Mouse (Mus musculus): ENCODE data around the gene Asb15. TPM values are rescaled to one million over a fixed set of nuclear protein-coding genes. Genes with fewer than 3 reads are reported as not detected.

Gene Asb15
- polyA plus RNA-seq, 1 experiment from 2014 or later: not detected

DNA sequence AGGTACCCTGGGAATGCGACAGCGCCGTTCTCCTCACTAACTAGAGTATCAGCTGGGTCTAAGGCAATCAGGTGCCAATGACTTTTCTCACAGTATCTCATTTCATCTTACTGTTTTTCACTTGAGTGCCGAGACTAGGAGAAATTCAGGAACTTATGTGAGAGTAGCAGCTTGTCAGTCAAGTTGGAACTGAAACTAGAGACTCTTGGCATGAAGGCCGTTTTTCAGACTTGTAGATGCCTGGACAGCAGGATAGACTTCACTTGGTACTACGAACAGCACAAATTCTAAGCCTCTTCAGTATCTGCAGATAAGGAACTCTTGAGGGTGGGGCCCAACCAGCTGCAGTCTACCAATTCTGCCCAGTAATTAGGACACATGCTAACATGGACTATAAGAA is 72.2 kb downstream of the Asb15 start:
- Histone ChIP-seq H3K9me3 (ENCODE audit: control insufficient read depth, low read length) (no peaks in the 10 kb centered on the region), H3K9ac (ENCODE audit: low read length) (no peak overlapping the region)
- 90% methylated on average over 6 of the region's 6 CpGs for WGBS

DNA sequence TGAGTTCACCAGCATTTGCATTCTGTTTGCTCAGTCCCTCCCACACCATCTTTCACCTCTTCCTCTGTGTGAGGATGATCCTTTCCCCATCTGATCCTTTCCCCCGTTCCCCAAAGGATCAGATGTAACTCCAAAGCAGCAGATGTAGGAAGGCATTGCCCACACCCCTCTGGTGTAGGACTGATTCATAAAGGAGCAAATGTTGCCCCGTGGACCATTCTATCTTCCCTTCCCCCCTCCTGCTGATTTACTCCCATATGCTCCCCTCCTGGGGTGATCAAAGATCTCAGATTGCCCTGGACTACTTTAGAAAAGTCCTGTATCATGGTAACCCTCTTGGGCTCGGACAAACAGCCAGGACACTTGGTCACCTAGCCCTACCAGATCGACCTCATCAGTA is 72.8 kb downstream of the Asb15 start:
- 75% methylated on average over 4 of the region's 4 CpGs for WGBS
- no peaks in the 10 kb centered on the region for H3K9me3 ChIP-seq (ENCODE audit: control insufficient read depth, low read length)
- H3K4me1 ChIP-seq (ENCODE audit: control insufficient read depth, insufficient read depth, low read length): no peaks in the 10 kb centered on the region
- no peaks in the 10 kb centered on the region for H3K27me3 ChIP-seq (ENCODE audit: control insufficient read depth, insufficient read depth, low read length)
- no peak overlapping the region for H3K27ac ChIP-seq (ENCODE audit: low read depth, low read length)
- ATAC-seq (ENCODE audit: low FRiP score): no peak
- no peak overlapping the region for H3K9ac ChIP-seq (ENCODE audit: low read length)
- no peaks in the 10 kb centered on the region for H3K36me3 ChIP-seq (ENCODE audit: control insufficient read depth, insufficient read depth, low read length)
- H3K4me2 ChIP-seq: no peak overlapping the region
- DNase-seq (ENCODE audit: low spot score, missing footprints): peak; percentile 67
- H3K4me3 ChIP-seq (ENCODE audit: low read depth, low read length): no peak overlapping the region

More for the DNA sequence above, 72.2 kb downstream of the Asb15 start:
- Histone ChIP-seq H3K27me3 (ENCODE audit: control insufficient read depth, insufficient read depth, low read length) (no peaks in the 10 kb centered on the region), H3K36me3 (ENCODE audit: control insufficient read depth, insufficient read depth, low read length) (no peaks in the 10 kb centered on the region), H3K4me1 (ENCODE audit: control insufficient read depth, insufficient read depth, low read length) (no peaks in the 10 kb centered on the region), H3K4me2 (no peak overlapping the region), H3K27ac (ENCODE audit: low read depth, low read length) (no peak overlapping the region), H3K4me3 (ENCODE audit: low read depth, low read length) (no peak overlapping the region)
- ATAC-seq (ENCODE audit: low FRiP score): no peak
- DNase-seq (ENCODE audit: low spot score, missing footprints): no peak

DNA sequence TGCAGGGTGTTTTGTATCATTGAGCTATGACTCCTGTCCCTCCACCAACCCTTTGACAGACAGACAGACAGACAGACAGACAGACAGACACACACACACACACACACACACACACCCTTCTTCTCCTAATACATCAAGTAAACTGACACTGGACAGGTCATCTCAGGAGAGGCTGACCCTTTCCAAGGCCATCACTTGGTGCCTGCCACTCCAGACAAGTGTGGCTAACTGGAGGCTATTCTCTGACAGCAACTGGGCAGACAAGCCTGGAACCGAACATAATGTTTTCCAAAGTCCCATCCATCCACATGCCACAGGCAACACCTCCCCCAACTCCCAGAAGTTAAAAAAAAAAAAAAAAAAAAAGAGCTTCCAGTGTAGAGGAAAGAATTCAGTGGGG is 73.7 kb downstream of the Asb15 start:
- H3K4me2 ChIP-seq: no peak overlapping the region

DNA sequence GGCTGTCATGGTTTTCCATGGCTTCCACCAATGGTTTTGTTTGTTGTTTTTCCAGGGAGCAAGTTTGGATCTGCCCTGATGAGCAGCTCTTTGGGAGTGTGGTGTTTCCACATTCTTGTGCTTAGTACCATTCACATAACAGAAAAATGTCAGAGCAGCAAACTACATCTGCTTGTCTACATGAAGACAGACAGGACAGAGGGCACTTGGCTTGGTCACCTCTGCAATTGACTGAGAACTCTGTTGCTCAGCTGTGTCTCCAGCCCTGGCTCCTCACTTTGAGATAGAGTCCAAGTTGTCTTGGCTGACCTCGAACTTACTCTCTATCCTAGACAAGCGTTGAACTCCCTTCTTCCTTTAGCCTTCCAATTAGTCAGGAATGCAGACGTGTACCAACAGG is 74.4 kb downstream of the Asb15 start:
- WGBS: 81% methylated on average over 3 of the region's 3 CpGs
- no peaks in the 10 kb centered on the region for H3K27me3 ChIP-seq (ENCODE audit: control insufficient read depth, insufficient read depth, low read length)
- H3K9me3 ChIP-seq (ENCODE audit: control insufficient read depth, low read length): no peaks in the 10 kb centered on the region
- no peak overlapping the region for H3K4me2 ChIP-seq
- no peaks in the 10 kb centered on the region for H3K36me3 ChIP-seq (ENCODE audit: control insufficient read depth, insufficient read depth, low read length)
- no peak overlapping the region for H3K9ac ChIP-seq (ENCODE audit: low read length)
- no peak for DNase-seq (ENCODE audit: low spot score, missing footprints)
- H3K27ac ChIP-seq (ENCODE audit: low read depth, low read length): no peak overlapping the region
- H3K4me3 ChIP-seq (ENCODE audit: low read depth, low read length): no peak overlapping the region
- no peaks in the 10 kb centered on the region for H3K4me1 ChIP-seq (ENCODE audit: control insufficient read depth, insufficient read depth, low read length)
- no peak for ATAC-seq (ENCODE audit: low FRiP score)

More for the DNA sequence above, 73.7 kb downstream of the Asb15 start:
- Histone ChIP-seq H3K4me1 (ENCODE audit: control insufficient read depth, insufficient read depth, low read length) (no peaks in the 10 kb centered on the region), H3K27me3 (ENCODE audit: control insufficient read depth, insufficient read depth, low read length) (no peaks in the 10 kb centered on the region), H3K9ac (ENCODE audit: low read length) (no peak overlapping the region), H3K27ac (ENCODE audit: low read depth, low read length) (no peak overlapping the region), H3K4me3 (ENCODE audit: low read depth, low read length) (no peak overlapping the region), H3K36me3 (ENCODE audit: control insufficient read depth, insufficient read depth, low read length) (no peaks in the 10 kb centered on the region), H3K9me3 (ENCODE audit: control insufficient read depth, low read length) (no peaks in the 10 kb centered on the region)
- no peak for ATAC-seq (ENCODE audit: low FRiP score)
- WGBS: 54% methylated on average over 1 of the region's 1 CpGs
- DNase-seq (ENCODE audit: low spot score, missing footprints): no peak

DNA sequence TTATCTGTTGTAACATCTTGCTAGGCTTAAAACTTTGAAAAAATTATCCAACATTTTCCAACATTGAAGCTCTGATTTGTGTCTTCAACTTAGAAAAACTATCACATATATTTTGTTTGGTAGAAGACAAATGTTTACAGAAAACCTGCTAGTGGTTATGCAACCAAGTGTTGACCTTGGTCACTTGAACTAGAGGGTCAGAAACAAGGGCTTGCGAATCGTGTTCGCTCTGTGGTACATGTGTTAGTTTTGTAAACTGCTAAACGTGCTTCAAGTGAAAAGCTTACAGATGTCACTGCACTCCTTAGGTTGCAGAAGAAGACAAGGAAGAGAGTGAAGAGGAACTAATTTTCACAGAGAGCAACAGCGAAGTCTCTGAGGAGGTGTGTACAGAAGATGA is 75.0 kb downstream of the Asb15 start:
- H3K27me3 ChIP-seq (ENCODE audit: control insufficient read depth, insufficient read depth, low read length): no peaks in the 10 kb centered on the region
- DNase-seq (ENCODE audit: low spot score, missing footprints) (peak; percentile 35), ATAC-seq (ENCODE audit: low FRiP score) (no peak)
- H3K36me3 ChIP-seq (ENCODE audit: control insufficient read depth, insufficient read depth, low read length): no peaks in the 10 kb centered on the region
- H3K9me3 ChIP-seq (ENCODE audit: control insufficient read depth, low read length): no peaks in the 10 kb centered on the region
- H3K4me1 ChIP-seq (ENCODE audit: control insufficient read depth, insufficient read depth, low read length): no peaks in the 10 kb centered on the region
- no peak overlapping the region for H3K4me3 ChIP-seq (ENCODE audit: low read depth, low read length)
- WGBS: 89% methylated on average over 5 of the region's 5 CpGs
- no peak overlapping the region for H3K9ac ChIP-seq (ENCODE audit: low read length)
- no peak overlapping the region for H3K4me2 ChIP-seq
- H3K27ac ChIP-seq (ENCODE audit: low read depth, low read length): no peak overlapping the region

DNA sequence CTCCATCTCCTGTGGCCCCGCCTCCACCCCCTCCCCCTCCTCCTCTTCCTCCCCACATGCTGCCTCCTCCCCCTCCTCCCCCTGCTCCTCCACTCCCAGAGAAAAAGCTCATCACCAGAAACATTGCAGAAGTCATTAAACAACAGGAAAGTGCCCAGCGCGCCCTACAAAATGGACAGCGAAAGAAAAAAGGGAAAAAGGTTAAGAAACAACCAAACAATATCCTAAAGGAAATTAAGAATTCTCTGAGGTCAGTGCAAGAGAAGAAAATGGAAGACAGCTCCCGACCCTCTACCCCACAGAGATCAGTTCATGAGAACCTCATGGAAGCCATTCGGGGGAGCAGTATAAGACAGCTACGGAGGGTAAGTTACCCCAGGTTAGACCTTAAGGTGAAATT is 76.3 kb downstream of the Asb15 start:
- H3K4me3 ChIP-seq (ENCODE audit: low read depth, low read length): no peak overlapping the region
- H3K27ac ChIP-seq (ENCODE audit: low read depth, low read length): no peak overlapping the region
- no peaks in the 10 kb centered on the region for H3K9me3 ChIP-seq (ENCODE audit: control insufficient read depth, low read length)
- H3K9ac ChIP-seq (ENCODE audit: low read length): no peak overlapping the region
- H3K36me3 ChIP-seq (ENCODE audit: control insufficient read depth, insufficient read depth, low read length): no peaks in the 10 kb centered on the region
- DNase-seq (ENCODE audit: low spot score, missing footprints): peak; percentile 65
- no peak for ATAC-seq (ENCODE audit: low FRiP score)
- WGBS: 92% methylated on average over 7 of the region's 7 CpGs
- H3K27me3 ChIP-seq (ENCODE audit: control insufficient read depth, insufficient read depth, low read length): no peaks in the 10 kb centered on the region
- no peak overlapping the region for H3K4me2 ChIP-seq
- no peaks in the 10 kb centered on the region for H3K4me1 ChIP-seq (ENCODE audit: control insufficient read depth, insufficient read depth, low read length)

DNA sequence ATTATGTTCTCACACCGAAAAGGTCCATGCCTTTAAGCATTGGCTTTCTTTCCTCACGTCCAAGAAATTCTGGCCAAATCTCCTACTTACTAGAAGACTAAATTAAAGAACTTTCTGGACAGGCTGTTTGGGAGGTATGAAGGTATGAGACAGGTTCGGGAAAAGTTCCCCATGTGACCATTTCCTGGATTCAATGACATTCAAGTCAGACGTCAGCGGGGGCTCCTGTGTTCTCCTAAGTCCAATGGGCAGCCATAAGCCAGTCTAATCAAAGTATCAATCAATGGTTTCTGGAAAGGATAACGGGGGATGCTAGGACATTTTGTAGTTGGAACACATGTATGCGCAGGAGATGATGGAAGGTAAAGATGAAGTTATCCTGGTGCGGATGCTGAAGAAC is 77.7 kb downstream of the Asb15 start:
- Histone ChIP-seq H3K27me3 (ENCODE audit: control insufficient read depth, insufficient read depth, low read length) (no peaks in the 10 kb centered on the region), H3K36me3 (ENCODE audit: control insufficient read depth, insufficient read depth, low read length) (no peaks in the 10 kb centered on the region), H3K4me2 (no peak overlapping the region), H3K4me1 (ENCODE audit: control insufficient read depth, insufficient read depth, low read length) (no peaks in the 10 kb centered on the region), H3K9ac (ENCODE audit: low read length) (no peak overlapping the region), H3K4me3 (ENCODE audit: low read depth, low read length) (no peak overlapping the region), H3K9me3 (ENCODE audit: control insufficient read depth, low read length) (no peaks in the 10 kb centered on the region), H3K27ac (ENCODE audit: low read depth, low read length) (no peak overlapping the region)
- no peak for ATAC-seq (ENCODE audit: low FRiP score)
- DNase-seq (ENCODE audit: low spot score, missing footprints): peak; percentile 74
- 92% methylated on average over 8 of the region's 8 CpGs for WGBS

DNA sequence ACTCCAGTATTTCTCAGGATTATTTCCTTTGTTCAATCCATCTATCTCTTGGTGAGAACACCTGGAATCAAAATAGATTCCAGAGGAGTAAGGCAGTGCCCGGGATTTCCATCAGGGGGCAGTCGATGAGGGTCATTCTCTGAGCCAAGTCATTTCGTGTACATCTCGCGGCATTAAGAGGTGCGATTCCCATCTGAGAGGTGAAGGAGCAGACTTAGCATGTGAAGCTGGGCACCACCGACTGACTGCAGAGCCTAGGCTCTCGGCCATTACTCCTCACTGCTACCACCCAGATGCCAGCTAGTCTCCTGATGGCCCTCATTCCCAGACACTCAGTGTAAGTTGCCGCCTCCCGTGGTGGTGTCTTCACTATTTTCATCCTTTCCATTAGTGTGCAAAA is 78.6 kb downstream of the Asb15 start:
- DNase-seq (ENCODE audit: low spot score, missing footprints) (peak; percentile 68), ATAC-seq (ENCODE audit: low FRiP score) (no peak)
- Histone ChIP-seq H3K4me1 (ENCODE audit: control insufficient read depth, insufficient read depth, low read length) (no peaks in the 10 kb centered on the region), H3K9ac (ENCODE audit: low read length) (no peak overlapping the region), H3K36me3 (ENCODE audit: control insufficient read depth, insufficient read depth, low read length) (no peaks in the 10 kb centered on the region), H3K9me3 (ENCODE audit: control insufficient read depth, low read length) (no peaks in the 10 kb centered on the region), H3K27ac (ENCODE audit: low read depth, low read length) (no peak overlapping the region), H3K27me3 (ENCODE audit: control insufficient read depth, insufficient read depth, low read length) (no peaks in the 10 kb centered on the region), H3K4me3 (ENCODE audit: low read depth, low read length) (no peak overlapping the region), H3K4me2 (no peak overlapping the region)
- WGBS: 77% methylated on average over 10 of the region's 10 CpGs

DNA sequence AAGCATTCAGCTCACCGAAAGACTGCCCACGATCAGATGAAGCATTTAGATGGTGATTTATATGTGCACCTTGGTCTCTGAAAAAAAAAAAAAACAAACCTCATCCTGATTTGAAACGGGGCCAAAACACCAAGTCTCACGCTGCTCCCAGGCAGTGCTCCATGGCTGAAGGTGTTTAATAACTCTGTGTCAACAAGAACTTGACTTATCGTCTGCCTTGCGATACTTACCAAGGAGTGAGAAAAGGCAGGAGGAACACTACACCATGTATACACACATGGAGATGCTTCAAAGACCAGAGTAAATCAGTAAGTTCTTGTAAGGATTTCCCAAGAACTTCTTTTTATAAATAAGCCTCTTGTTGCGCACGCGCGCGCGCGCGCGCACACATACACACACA is 79.6 kb downstream of the Asb15 start:
- 94% methylated on average over 15 of the region's 15 CpGs for WGBS
- Histone ChIP-seq H3K4me2 (no peak overlapping the region), H3K9ac (ENCODE audit: low read length) (no peak overlapping the region), H3K27me3 (ENCODE audit: control insufficient read depth, insufficient read depth, low read length) (no peaks in the 10 kb centered on the region), H3K4me1 (ENCODE audit: control insufficient read depth, insufficient read depth, low read length) (no peaks in the 10 kb centered on the region), H3K4me3 (ENCODE audit: low read depth, low read length) (no peak overlapping the region), H3K27ac (ENCODE audit: low read depth, low read length) (no peak overlapping the region), H3K9me3 (ENCODE audit: control insufficient read depth, low read length) (no peaks in the 10 kb centered on the region), H3K36me3 (ENCODE audit: control insufficient read depth, insufficient read depth, low read length) (no peaks in the 10 kb centered on the region)
- DNase-seq (ENCODE audit: low spot score, missing footprints) (no peak), ATAC-seq (ENCODE audit: low FRiP score) (no peak)

DNA sequence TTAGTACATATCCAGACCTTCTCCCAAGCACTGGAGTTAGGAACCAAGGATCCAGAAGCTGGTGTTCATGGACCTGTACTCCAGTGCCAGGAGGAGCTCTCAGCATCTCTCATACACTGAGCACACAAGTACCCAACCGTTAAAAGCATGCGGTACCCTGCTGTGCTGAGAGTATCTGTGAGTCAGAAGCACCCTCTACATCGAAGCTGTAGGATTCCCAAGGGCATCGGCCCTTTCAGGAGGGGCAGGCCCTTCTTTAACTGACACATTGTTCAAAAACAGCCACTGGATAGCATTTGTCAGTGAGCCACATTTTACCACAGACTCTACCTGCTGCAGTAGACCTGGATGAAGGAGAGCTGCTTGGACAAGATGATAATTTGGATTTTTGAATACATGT is 80.2 kb downstream of the Asb15 start:
- H3K4me2 ChIP-seq: no peak overlapping the region
- no peak overlapping the region for H3K4me3 ChIP-seq (ENCODE audit: low read depth, low read length)
- peaks cover under 1% of the 10 kb centered on the region; the same call in 1 of the 2 replicates for H3K36me3 ChIP-seq (ENCODE audit: control insufficient read depth, insufficient read depth, low read length)
- H3K27ac ChIP-seq (ENCODE audit: low read depth, low read length): no peak overlapping the region
- H3K4me1 ChIP-seq (ENCODE audit: control insufficient read depth, insufficient read depth, low read length): no peaks in the 10 kb centered on the region
- WGBS: 83% methylated on average over 4 of the region's 4 CpGs
- ATAC-seq (ENCODE audit: low FRiP score) (no peak), DNase-seq (ENCODE audit: low spot score, missing footprints) (no peak)
- no peaks in the 10 kb centered on the region for H3K9me3 ChIP-seq (ENCODE audit: control insufficient read depth, low read length)
- no peaks in the 10 kb centered on the region for H3K27me3 ChIP-seq (ENCODE audit: control insufficient read depth, insufficient read depth, low read length)
- no peak overlapping the region for H3K9ac ChIP-seq (ENCODE audit: low read length)

All from midbrain, embryonic 11.5 days (tissue).